Mouse (Mus musculus): ENCODE measurements around the gene Tmem30c.

Tmem30c gene

DNA sequence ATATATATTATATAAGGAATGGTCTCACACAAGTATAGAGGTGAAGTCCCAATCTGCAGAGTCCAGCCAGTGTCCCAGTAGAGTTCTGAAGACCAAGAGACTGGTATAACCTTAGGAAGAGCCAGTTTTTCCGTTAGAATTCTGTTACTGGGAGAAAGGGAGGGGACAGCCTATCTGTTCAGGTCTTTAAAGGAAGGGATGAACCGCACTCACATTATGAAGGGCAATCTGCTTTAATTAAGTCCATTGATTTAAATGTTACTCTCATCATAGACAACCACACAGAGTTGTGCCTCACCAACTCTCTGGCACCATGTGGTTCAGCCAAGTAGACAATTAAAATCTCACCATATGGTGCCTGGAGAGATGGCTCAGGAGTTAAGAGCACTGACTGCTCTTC lies at the start of gene Tmem30c:
Tmem30c (minus strand) TSS at position 101 of the 400 bp plus-strand sequence.
- DNase-seq (ENCODE audit: extremely low spot score, low read depth, low spot score) = no peak

DNA sequence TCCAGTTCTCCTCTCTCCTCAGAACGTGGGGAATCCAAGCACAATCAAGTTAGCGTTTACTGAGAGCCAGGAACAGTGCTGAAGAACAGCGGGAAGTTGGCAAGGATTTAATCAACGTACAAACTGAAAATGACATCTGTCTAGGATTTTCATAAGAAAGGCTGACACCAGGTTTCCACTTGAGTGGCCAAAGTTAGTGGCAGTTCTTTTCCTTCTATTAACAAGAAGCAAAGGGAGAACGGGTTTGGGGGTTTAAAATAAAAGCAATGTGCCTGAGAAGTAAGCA lies 47.9 kb upstream of the Tmem30c start:
- DNase-seq (ENCODE audit: extremely low spot score, low read depth, low spot score) = no peak

DNA sequence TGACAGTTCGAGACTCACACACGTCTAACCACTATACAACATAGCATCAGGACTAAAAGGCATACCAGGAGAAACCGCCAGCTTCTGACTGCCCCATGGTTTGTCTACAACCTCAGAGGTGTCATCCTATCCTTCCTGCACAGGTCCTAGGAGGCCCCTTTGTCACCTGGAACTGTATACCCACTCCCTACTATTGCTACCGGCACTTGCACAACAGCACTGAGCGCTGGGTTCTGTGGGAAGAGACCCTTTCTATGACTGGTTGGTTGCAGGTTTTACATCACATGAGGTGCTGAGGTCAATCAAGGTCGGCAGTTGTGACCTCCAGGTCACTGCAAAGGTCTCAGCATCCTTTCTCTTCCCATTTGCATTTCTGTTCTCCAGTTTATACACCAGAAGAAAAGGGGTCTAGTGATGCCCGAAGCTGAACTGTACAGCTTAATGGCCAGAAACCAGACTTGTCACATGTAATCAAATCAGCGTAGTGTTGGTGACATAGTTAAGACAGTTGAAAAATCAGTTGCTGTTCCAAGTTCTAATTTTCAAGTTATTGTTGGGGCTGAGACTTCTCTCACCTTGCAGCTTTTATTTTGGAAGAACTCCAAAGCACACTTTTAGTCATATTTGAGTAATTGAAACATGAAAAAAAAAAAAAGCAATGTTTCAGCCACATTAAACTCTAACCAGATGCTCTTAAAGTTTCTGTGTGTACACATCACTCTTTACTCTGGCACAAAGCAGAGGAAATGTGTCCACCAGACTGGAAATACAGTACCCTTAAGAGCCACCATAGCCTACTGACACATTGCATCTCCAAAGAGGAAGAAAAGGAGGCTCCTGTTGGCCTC lies 47.3 kb upstream of the Tmem30c start:
- DNase-seq (ENCODE audit: extremely low spot score, low read depth, low spot score) = no peak

DNA sequence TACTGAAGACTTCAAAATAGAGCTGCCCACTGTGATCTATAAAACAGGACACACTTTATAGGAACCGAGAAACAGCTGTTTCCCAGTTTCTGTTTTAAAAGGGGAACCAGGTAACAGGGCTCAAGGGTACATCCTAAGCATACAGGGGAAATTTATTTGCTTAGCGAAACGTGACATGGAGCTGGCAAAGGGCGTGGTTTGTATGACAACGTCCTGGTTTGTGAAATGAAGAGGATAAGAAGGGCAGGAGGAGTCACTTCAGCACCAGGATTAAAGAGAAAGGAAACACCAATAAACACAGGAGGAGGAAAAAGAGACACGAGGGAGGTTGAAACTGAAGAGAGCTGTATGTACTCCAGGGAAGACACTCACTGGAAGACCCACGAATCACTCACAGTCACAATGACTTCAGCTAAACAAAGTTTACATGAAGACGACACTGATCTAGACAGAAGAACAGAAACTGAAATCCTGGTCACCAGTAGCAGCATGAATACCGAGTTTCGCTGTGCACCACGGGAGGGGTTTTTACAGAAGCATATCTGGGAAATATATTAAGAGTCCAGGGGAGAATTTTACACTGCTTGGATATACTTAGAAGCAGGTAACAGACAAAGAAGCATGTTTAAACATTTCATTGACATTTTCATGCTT lies 44.2 kb upstream of the Tmem30c start:
- no peak for DNase-seq (ENCODE audit: extremely low spot score, low read depth, low spot score)

DNA sequence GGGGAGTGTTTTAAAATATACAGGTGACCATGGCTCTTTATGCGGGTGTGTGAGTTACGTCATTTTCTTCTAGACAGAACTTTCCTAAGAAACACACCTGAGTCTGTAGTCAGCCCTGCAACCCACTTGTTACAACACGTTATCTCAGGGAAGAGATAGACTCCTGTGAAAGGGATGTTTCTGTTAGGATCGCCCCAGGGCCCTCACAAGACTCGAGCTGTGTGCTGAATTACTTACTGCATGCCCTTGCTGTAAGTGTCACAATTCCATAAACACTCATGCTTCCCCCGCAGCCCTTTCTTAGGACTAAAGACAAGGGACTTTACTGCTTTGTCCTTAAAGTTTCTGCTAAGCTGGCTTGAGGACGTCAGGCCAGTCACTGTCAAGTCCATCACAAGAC lies 39.6 kb upstream of the Tmem30c start:
- no peak for DNase-seq (ENCODE audit: extremely low spot score, low read depth, low spot score)

DNA sequence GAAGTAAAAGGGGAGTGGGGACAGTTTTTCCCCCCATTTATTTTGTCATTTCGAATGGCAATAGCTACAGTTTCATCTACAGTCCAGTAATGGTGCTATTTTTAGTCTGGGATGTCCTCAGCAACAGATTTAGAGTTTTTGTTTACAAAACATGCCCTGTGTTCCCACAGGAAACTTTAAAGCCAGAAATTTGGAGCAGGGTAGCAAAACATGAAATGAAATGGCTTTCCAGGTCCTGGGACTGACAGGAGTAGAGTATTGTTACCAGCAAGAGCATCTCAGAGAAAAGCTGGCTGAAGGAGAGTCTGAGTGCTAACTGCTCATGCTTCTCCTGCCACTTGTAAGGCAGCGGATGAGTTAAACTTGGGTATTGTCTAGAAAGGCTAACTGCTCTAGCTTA lies 37.4 kb upstream of the Tmem30c start:
- DNase-seq (ENCODE audit: extremely low spot score, low read depth, low spot score) = no peak

DNA sequence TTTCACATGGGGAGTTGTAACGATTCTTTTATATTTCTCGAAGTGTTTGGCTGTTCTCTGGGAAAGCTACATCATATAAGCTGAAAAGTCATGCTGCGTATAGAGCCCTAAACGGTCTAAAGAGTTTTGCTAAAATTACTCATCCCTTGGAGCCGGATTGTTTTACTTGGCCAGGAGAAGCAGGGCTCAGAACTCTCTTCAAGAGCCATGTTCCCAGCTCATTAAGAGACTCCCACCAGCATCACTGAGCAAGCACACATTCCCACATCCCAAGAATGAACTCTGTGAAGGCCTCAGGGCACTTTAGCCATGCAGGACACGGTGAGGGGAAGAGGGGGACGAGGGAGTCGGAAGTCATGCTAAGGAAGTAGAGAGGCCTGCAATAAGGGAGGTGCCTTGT lies 36.4 kb upstream of the Tmem30c start:
- DNase-seq (ENCODE audit: extremely low spot score, low read depth, low spot score) = no peak

DNA sequence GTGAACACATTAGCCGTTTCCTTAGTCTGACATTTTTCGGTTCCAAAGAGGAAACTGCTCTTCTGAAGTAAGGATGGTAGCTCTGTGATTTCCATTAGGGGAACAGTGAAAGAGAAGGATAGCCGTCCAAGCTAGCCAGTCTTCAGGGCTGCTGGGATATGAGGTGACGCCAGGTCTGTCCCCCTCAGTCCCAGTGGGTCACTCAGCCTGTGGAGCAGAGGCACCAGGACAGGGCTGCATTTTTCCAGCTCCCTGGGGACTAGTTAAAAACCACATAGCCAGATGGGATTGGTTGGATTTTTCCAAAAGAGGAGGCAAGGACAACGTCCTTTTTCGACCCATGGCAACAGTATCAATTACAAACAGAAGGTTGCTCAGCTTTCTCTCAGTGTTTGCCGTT lies 34.3 kb upstream of the Tmem30c start:
- no peak for DNase-seq (ENCODE audit: extremely low spot score, low read depth, low spot score)

DNA sequence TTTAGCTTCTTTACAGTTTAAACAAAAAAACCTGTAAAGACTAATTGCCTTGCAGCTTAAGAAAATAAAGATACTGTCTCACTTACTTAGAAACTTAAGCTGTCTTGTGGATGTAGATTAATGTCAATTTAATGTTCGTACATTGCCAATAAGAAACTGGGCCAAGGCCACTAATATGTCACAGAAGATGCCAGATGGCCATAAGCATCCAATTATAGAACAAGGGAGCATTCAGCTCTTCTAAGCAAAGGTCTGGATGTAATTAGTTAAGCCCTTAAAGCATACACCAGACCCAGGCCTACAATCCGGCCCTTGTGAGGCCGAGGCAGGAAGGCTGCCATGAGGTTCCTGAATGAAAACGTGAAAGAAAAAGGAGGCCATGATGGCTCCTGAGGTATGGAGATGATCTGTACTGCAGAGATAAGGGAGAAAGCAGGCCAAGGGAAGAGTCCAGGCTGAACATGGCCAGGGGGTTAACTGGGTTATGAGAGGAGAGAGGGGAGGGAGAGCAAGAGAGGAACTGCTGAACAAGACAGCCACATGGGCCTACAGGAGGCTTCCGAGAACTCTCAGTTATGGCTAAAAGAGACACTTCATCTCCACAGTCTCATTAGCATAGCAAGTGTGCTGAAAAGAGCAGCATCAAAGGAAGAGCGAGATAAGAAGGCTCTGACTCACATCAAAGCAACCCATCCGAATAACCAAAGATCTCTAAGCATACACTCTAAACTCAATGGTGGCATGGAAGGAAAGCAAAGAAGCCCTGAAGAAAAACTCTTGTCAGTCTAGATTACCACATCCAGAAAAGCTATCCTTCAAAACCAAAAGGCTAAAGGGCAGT lies 26.8 kb upstream of the Tmem30c start:
- DNase-seq (ENCODE audit: extremely low spot score, low read depth, low spot score) = no peak

DNA sequence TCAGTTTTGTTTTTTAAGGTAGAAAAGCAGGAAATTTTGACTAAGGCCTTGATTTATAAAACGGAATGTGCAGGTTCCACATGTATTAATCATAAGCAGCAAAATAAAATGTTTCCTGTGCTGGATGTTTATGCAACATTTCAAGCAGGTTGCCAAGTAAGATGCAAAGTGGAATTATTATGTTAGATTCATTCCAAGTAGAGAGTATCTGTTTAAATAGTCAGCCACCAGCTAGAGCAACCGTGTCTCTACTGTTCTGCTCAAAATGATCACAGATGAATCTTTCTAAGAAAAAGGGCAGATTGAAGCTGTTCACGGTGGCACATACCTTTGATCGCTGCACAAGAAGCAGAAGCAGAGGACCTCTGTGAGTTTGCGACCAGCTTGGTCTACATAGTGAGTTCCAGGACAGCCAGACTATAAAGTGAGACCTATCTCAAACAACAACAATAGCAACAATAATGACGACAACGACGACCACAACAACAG lies 26.0 kb upstream of the Tmem30c start:
- no peak for DNase-seq (ENCODE audit: extremely low spot score, low read depth, low spot score)

DNA sequence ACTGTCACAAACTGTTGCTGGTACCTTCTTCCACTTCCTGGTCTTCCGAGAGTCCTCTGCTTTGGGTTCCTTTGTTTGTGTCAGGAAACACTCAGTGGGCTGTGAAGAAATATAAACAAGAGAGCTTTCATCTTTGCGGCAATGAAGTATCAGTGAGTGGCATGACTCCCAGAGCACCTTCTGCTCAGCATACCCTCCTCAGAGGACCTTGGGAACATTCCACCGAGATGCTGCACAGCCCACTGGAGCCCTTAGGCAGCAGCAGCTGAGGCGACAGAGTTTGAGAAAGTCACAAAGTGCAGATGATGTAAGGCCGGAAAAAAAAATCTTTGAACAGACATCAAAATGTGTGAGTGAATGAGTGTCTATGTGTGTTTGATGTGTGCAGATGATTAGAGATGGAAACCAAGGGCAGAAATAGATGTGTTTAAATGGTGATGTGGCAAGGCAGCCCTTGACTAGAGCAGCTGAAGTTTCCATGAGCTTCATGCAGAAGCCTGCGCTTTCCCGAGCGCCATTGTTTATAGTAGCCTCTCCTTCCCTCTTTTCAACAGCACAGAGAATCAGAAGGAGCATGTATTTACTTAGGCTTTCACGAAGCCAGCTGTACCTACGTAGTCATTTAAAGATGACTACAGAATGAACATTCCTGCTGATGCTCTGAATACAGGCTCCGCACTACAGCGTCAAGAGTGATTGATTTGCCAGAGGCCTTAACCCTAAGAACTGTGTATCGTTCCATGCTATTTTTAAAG lies 25.4 kb upstream of the Tmem30c start:
- no peak for DNase-seq (ENCODE audit: extremely low spot score, low read depth, low spot score)

DNA sequence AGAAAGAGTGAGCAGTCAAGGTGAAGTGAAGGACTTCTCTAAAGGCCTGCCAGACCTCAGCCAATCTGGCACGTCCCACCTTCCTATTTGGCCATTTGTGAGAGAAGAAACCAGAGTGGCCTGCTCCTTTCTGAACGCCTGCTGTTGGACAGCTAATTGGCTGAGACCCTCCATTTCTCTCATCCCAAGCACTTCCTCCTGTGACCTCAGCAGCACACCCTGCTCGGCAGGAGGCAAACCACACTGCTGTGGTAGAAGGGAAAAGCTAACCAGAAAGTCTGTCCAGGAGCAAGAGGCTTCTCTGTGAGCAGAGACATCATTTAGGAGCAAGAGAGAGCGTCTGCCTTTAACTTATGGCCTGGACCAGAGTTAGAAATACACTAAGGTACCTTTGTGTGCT lies 24.5 kb upstream of the Tmem30c start:
- no peak for DNase-seq (ENCODE audit: extremely low spot score, low read depth, low spot score)

DNA sequence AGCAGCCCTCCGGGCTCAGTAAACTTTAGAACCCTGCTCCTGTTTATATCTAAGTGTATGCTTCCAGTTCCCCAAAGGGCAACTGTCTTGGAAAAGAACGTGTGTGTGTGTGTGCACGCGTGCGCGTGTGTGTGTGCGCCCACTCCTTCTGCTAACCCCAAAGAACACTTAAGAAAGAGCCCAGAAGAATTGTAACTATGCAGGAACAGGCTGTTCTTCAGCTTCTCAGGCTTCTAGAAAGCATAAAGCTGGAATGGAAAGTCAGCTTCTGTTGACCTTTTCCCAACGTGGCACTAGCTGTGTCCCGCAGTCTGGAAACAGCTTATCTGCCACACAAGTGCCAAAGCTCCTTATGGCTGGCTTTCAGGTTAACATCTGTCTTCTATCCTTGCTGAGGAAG lies 22.4 kb upstream of the Tmem30c start:
- DNase-seq (ENCODE audit: extremely low spot score, low read depth, low spot score) = no peak

DNA sequence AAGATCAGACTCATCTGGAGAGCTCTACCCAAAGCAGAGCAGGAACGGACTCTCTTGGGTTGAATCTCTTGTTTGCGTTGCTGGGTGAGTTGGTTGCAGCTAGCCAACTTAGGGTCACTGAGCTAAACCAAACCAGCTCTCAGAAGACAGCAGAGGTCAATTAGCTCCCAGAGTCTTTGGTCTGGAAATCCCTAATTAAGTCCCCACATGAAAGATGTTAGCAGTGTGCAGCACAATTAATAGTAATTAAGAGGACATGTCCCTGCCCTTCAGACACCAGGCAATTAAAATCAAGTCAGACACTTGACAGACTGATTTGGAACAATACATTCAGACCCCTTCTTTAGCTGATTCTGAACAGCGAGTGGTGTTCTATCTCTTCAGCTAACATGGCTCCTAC lies 21.6 kb upstream of the Tmem30c start:
- DNase-seq (ENCODE audit: extremely low spot score, low read depth, low spot score) = no peak

DNA sequence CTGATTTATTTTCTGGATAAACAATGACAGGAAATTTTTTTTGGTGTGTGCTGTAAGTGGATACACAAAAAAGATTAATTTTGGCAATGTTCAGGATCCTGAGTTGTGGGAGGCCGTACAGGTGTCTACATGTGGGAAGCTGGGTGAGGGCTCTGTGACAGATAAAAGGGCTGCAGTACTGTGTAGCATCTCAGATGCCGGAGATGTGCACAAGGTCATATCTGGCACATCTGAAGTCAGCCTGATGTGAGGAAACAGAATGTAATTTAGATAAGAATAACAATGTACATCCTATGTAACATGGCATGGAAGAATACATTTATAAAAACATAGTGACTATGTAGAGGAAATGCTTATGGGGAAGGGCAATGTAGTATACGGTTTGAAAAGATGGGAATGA lies 20.8 kb upstream of the Tmem30c start:
- no peak for DNase-seq (ENCODE audit: extremely low spot score, low read depth, low spot score)

DNA sequence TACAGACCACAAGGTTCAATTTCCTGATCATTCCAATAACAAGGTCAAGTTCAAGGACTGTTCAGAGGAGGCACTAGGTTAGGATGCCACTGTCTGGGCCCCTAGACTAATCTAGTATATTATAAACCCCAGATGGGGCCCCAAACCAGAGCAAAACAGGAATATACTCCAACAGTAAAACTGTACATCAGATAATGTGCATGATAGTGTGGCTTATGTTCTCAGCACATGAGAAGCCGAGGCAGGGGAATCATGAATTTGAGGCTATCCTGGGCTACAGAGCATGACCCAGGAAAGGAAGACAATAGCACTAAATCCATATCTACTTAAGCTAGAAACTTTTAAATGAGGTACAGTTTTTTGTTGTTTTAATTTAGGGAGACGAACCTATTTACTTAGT lies 19.5 kb upstream of the Tmem30c start:
- DNase-seq (ENCODE audit: extremely low spot score, low read depth, low spot score) = no peak

DNA sequence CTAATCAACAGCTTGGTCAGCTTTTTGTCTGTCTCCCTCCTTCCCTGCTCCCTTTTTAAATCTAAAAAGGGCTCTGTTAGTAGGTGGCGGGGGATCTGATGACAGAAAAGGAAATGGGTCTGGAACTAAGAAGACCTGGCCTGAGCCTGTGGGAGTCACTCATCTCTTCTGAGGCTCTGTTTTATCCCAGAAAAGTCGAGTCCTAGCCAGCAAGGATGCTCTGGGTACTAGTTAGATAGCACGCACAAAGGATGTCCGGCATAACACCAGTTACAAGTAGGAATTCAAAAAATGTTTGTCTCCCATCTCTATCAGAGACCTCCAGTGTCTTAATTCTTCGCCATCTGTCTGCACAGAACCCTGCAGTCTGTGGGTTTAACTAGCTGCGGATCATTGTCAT lies 12.8 kb upstream of the Tmem30c start:
- no peak for DNase-seq (ENCODE audit: extremely low spot score, low read depth, low spot score)

DNA sequence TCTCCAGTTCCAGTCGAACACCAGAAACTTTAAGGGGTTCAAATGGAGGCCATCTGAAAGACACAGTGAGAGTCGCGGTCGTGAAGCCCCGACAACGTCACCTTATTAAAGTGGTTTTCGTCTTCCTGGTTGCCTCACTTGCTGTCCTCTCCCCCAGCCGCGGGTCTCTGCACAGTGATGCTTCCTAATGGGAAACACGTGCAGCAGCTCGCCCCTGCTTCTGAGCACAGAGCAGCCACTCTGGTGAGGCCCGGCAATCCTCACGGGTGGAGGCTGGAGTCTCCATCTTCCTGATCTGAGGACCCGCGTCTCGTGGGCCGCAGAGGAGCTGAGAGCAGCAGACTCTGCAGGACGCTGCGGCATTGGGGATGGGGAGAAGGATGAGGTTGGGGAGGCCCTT lies 11.1 kb upstream of the Tmem30c start:
- no peak for DNase-seq (ENCODE audit: extremely low spot score, low read depth, low spot score)

DNA sequence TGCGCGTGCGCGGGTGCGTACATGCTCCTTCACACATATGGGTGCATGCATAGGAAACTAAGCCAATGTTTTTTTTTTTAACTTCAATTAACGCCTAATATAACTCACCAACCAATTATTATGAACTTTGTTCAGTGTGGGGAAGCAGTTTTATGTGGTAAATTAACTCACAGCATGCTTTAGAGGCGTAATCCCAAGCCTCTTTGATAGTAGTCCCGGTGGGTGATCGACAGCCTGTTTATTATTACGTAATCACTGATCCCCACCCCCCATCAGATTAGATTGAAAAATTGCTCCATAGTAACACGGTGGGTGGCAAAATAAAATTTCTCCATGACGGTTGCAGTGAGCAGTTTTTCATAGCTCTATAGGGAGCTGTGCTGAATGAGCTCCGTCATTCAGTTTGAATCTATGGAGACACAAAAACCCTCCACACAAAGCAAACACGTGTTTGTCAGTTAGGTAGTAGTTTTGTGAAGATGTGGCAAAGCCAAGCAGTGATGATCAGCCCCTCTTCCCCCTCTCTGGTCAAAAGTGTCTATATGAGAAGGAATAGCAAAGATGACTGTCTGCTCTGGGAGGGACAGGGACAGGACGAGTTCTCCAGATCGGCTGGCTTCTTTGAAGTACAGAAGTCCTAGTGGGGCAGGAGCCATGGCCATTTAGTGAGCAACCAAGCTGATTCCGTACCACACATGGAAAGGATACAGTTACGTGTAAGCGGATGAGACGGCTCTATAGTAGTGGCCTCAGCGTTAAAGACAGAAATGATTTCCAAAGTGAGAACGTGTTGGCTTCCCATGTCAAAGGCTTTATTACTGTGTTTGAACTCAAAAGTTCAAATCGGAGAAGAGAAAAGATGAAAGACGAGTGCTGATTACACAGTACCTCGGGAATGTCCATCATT lies 10.4 kb upstream of the Tmem30c start:
- DNase-seq (ENCODE audit: extremely low spot score, low read depth, low spot score) = no peak

DNA sequence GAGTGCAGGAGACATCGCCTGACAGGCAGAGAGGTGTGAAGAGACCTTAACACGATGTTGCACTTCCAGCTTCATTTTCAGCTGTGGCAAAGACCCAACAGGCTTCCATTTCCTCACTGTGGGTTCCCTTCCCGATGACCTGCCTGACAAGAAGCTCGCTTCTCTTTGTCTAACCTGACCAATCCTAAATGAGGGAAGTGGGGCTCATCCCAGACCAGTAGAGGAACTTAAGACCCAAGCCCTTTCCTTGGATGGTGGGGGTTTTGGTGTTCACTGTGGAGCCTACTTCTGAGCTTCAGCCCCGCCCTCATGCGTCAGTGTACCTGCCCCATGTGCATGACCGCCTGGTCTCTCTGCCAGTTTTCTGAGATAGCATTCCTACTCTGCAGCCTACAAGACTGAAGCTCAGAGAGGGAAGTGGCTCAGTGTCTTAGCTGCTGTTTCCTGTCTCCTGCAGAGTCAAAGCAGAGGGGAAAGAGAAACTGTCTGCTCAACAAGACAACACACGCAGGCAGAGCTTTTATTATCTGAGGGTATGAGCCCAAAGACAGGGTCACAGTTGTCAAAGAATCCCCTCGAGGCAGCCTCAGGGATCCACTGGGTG lies 8.9 kb upstream of the Tmem30c start:
- DNase-seq (ENCODE audit: extremely low spot score, low read depth, low spot score) = no peak
